Mouse (Mus musculus): ENCODE results near the gene Herc3.
"Not testable (repeated sequence)": the region's sequence is repeated elsewhere in the genome, so short reads cannot be mapped to it uniquely, and the experiment has no call there.

Gene Herc3

GRCm38 (mm10) chr6:58856494-58856893 lies 25.2 kb downstream of the Herc3 start:
- no peak for DNase-seq (ENCODE audit: extremely low spot score, low spot score)

GRCm38 (mm10) chr6:58859517-58859916 lies 28.3 kb downstream of the Herc3 start:
- DNase-seq (ENCODE audit: extremely low spot score, low spot score) = no peak

GRCm38 (mm10) chr6:58862446-58862993 lies 31.3 kb downstream of the Herc3 start:
- DNase-seq (ENCODE audit: extremely low spot score, low spot score) = no peak

DNA sequence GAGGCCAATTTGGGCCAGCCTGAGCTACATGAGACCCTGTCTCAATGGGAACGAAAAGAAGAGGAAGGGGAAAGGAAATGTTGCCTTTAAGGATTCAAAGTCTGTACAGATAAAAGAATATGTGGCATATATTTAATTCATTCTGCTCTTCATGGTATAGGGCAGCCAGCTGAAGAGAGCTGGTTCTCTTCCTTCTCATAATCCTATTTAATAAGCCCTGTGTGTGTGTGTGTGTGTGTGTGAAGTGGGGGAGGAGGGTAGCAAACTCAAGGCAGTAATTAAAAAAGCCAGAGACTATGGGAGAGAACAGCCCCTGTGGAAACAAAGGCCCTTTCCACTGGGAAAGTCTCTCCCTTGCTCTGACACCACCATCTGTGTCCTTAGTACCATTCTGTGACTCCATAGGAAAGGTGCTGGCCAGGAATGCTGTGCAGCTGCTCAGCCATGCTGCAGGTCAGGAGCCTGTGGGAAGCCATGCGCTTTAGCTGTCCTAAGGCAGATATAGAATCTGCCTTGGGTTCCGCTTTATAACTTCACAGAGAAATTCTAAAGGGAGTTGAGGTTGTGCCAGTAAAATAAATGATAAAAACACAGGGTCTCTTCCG lies 32.5 kb downstream of the Herc3 start:
- DNase-seq (ENCODE audit: extremely low spot score, low spot score) = no peak

DNA sequence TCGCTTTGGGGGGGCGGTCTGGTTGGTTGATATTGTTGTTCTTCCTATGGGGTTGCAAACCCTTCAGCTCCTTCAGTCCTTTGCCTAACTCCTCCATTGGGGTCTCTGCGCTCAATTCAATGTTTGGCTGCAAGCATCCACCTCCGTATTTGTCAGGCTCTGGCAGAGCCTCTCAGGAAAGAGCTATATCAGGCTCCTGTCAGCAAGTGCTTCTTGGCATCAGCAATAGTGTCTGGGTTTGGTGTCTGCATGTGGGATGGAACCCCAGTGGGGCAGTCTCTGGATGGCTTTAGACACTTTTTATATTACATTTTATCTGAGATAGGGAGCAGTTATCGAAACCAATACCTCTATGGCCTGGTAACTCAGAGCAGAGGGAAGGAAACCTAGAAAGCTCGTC lies 36.6 kb downstream of the Herc3 start:
- not testable (repeated sequence) for DNase-seq (ENCODE audit: extremely low spot score, low spot score)

GRCm38 (mm10) chr6:58879572-58879971 lies 48.3 kb downstream of the Herc3 start:
- no peak for DNase-seq (ENCODE audit: extremely low spot score, low spot score)

DNA sequence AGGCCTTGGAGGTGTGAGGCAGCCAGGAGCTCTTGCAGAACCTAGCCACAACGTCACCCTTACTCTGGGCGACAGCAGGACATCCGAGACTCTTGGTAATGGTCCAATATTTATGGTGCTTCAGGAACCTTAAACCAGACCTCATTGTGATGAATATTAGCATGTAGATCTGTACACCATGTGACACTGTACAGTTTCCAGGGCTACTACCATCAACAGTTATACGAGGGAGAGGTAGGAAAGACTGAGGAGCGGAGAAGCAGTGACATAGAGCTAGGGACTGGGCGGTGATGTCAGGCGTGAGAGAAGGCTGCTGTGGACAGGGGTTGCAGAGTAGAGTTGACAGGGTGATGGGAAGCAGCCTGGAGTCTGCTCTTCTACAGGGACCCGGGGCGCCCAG lies 48.7 kb downstream of the Herc3 start:
- no peak for DNase-seq (ENCODE audit: extremely low spot score, low spot score)

GRCm38 (mm10) chr6:58880861-58881260 lies 49.6 kb downstream of the Herc3 start:
- no peak for DNase-seq (ENCODE audit: extremely low spot score, low spot score)

- no peak for DNase-seq (ENCODE audit: extremely low spot score, low spot score)
These were observed 50.1 kb downstream of the Herc3 start for GRCm38 (mm10) chr6:58881363-58881762.

DNA sequence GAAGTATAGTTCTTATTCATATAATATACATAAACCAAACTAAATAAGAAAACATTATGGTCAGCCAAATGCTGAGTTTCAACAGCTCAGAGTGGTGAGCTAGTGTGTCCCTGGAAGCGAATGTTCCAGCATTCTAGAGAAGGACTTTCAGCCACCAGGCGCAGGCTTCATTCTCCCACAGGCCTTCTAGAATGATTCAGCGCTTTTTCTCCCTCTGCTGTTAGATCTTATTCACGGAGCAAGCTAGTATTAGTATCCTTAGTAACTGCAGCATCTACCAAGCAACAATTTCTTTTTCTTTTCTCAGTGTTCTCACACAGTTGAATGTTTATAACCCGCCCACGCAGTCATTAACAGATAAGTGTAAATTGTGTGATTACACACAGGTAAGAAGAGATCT lies 51.0 kb downstream of the Herc3 start:
- DNase-seq (ENCODE audit: extremely low spot score, low spot score) = no peak

DNA sequence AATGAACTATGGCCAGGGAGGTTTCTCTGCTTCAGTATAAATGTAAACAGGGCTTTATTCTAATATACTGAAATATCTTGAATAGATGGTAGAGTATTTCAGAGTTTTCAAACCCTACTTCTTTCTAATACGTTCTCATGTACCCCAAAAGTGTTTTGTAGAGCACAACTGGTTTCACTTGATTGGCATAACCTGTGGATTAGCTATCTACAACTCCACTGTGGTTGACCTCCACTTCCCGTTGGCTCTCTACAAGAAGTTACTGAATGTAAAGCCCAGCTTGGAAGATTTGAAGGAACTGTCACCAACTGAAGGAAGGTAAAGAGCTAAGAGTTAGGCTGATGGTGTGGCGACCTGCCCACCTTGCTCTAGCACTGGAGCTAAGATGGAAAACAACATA lies 58.7 kb downstream of the Herc3 start:
- no peak for DNase-seq (ENCODE audit: extremely low spot score, low spot score)

DNA sequence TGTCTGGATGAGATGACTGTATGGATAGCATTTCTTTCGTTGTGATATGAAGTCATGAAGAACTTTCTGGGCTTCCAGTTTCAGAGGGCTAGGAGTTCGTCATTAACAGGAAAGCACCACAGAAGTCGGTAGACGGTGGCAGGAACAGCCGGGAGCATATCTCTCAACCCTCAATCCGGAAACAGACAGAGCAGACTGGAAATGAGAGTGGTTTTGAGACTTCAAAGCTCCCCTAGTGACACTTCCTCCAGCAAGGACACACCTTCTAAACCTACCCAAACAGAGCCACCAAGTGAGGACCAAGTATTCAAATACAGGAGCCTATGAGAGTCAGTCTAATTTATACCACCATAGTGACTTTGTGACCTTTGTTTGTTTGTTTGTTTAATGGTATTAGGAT lies 62.0 kb downstream of the Herc3 start:
- no peak for DNase-seq (ENCODE audit: extremely low spot score, low spot score)

GRCm38 (mm10) chr6:58894994-58895393 lies 63.7 kb downstream of the Herc3 start:
- no peak for DNase-seq (ENCODE audit: extremely low spot score, low spot score)

DNA sequence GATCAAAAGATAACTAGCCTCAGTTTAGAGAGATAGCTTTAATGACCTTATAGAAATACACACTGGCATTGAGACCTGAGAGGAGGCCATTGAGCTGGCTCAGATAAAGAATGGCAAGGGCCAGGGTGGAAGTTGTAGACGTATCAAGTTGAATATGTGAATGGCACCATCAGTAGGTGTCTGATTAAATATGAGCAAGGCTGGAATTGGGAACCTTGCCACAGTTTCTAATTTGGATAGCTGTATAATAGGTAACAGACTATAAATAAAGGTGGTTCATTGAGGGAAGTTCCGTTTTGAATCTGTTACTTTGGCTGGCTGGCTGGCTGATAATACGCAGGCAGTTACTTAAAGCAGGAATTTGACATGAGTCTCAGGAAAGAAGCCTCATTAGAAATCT lies 65.4 kb downstream of the Herc3 start:
- no peak for DNase-seq (ENCODE audit: extremely low spot score, low spot score)

- DNase-seq (ENCODE audit: extremely low spot score, low spot score) = no peak
These were observed 67.8 kb downstream of the Herc3 start for GRCm38 (mm10) chr6:58899076-58899475.

- DNase-seq (ENCODE audit: extremely low spot score, low spot score) = no peak
These were observed 69.3 kb downstream of the Herc3 start for GRCm38 (mm10) chr6:58900536-58900935.

GRCm38 (mm10) chr6:58903171-58903570 lies 71.9 kb downstream of the Herc3 start:
- DNase-seq (ENCODE audit: extremely low spot score, low spot score) = peak; percentile 35

DNA sequence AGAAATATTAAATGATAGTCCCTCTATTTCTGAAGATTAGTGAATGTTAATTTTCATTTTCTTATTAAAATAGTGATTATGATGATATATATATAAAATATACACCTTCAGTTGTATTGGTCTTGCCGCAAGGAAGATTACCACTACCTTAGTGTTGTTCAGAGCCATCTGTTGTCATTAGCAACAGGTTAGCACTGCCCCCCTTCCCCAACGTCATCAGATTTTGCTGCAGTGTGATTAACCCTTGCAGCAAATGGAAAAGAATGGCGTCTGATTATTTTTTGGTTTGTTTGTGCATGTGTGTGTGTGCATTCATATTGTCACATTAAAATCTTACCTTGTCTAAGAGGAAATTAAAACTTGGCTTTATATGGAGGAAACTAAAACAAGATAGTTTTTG lies 73.3 kb downstream of the Herc3 start:
- DNase-seq (ENCODE audit: extremely low spot score, low spot score) = no peak

DNA sequence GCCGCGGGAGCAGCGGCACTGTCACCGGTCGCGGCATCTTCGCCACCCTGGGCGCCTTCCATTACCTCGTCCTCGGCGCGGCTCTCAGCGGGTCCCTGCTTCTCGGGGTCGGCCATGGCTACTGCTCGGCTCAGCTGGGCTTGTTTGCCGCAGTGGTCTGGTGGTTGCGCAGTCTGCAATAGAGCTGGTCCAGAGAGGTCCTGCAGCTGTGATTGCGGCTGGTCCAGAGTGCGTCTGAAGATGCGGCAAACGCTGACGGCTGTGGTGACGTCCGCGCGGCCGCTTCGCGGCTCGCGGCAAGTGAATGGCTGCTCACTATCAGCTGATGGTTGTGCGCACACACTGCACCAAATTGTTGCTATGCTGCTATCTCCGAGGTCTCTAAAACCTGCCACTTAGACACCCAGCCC lies 75.6 kb downstream of the Herc3 start, which contains the start of gene Nap1l5:
Gene Nap1l5, minus strand, starts transcription at position 225 of the 410 bp plus-strand sequence.
- peak; percentile 44 for DNase-seq (ENCODE audit: extremely low spot score, low spot score)

DNA sequence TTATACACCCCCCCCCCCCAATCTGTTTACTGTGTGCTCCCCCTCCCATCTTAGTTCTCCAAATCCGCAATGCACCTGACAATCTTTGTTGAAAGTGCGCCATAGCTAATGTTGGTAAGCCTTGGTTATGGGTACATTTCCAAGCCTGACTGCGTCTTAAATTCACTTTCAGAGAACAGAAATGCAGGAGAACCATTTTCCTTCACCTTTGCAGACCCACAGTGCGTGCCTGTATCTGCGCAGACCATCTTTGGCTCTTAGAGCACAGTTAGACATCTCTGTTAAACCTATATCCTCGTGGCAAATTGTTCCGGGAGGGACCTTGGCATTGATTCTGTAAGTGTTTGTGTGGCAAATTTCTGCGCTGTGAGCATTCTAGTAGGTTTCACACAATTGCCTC lies 76.1 kb downstream of the Herc3 start:
- no peak for DNase-seq (ENCODE audit: extremely low spot score, low spot score)

GRCm38 (mm10) chr6:58907791-58908190 lies 76.5 kb downstream of the Herc3 start:
- no peak for DNase-seq (ENCODE audit: extremely low spot score, low spot score)

- DNase-seq (ENCODE audit: extremely low spot score, low spot score) = no peak
These were observed 81.6 kb downstream of the Herc3 start for GRCm38 (mm10) chr6:58912842-58913241.

GRCm38 (mm10) chr6:58913551-58913950 lies 82.3 kb downstream of the Herc3 start:
- no peak for DNase-seq (ENCODE audit: extremely low spot score, low spot score)

Measured in neural tube, embryonic 10.5 days (tissue).